Mouse (Mus musculus) hindbrain, embryonic 16.5 days (tissue): Measurements from ENCODE around the gene Hmgb1. TPM values are rescaled to one million over a fixed set of nuclear protein-coding genes. Genes with fewer than 3 reads are reported as not detected.

ENCODE experiments used
- ATAC-seq: fragments of 200-750 bp; cut with Nextera tagmentation; 2 replicates; pipeline ENCODE4 v1.8.0; 2017; ENCODE audit warnings: moderate TSS enrichment, moderate library complexity
- H3K27ac ChIP-seq: fragments of 300-500 bp; sonication (generic); 2 replicates; pipeline ENCODE4 v1.5.1; 2014; ENCODE audit warnings: low read depth, mild to moderate bottlenecking, control low read depth, low read length, moderate library complexity
- H3K27me3 ChIP-seq: fragments of 300-500 bp; sonication (generic); replicated peaks from 2 replicates; pipeline ENCODE4 v1.6.1; 2014; ENCODE audit warnings: low read length; ENCODE audit not compliant: control insufficient read depth, insufficient read depth
- H3K36me3 ChIP-seq: fragments of 300-500 bp; sonication (generic); 2 replicates; pipeline ENCODE4 v1.6.1; 2014; ENCODE audit warnings: mild to moderate bottlenecking, low read length, moderate library complexity, mixed read lengths; ENCODE audit not compliant: control insufficient read depth, insufficient read depth
- H3K4me1 ChIP-seq: fragments of 300-500 bp; sonication (generic); 2 replicates; pipeline ENCODE4 v1.6.1; 2014; ENCODE audit warnings: low read depth, low read length; ENCODE audit not compliant: control insufficient read depth, insufficient read depth
- H3K4me2 ChIP-seq: fragments of 300-500 bp; sonication (generic); 2 replicates; pipeline ENCODE4 v1.6.1; 2014; ENCODE audit warnings: mild to moderate bottlenecking, low read length, control low read depth, moderate library complexity
- H3K4me3 ChIP-seq: fragments of 300-500 bp; sonication (generic); 2 replicates; pipeline ENCODE4 v1.5.1; 2014; ENCODE audit warnings: mild to moderate bottlenecking, low read length, control low read depth, moderate library complexity
- H3K9ac ChIP-seq: fragments of 300-500 bp; sonication (generic); 2 replicates; pipeline ENCODE4 v1.6.1; 2014; ENCODE audit warnings: low read depth, mild to moderate bottlenecking, control low read depth, low read length, moderate library complexity
- H3K9me3 ChIP-seq: fragments of 300-500 bp; sonication (generic); 2 replicates; pipeline ENCODE4 v1.6.1; 2014; ENCODE audit warnings: mild to moderate bottlenecking, low read length, moderate library complexity; ENCODE audit not compliant: control insufficient read depth
- WGBS: fragments of 180-500 bp; shearing (Covaris S2); extraction: QIAGEN DNeasy Blood & Tissue Kit; methylation state at CpG from one replicate; pipeline ENCODE4 v1.1.7; 2014; 5-methylcytosine and 5-hydroxymethylcytosine counted together
- polyA plus RNA-seq: library from polyadenylated mRNA; unstranded; fragments of >200 nt; fragmentation: Nextera tagmentation; extraction: Ambion mirVana; gene quantifications from 2 replicates; pipeline ENCODE4 v1.2.1, GENCODE M21; 2015

The Hmgb1 gene
- polyA plus RNA-seq, 1 experiment from 2014 or later: 634 TPM

- peaks cover 4% of the 10 kb centered on the region for H3K4me1 ChIP-seq
- H3K27ac ChIP-seq: no peak overlapping the region
- H3K4me2 ChIP-seq: peak overlapping the region; percentile 38
- 74% methylated on average over 16 of the region's 16 CpGs for WGBS
- no peak for ATAC-seq
- no peak overlapping the region for H3K4me3 ChIP-seq
- no peak overlapping the region for H3K9ac ChIP-seq
- H3K27me3 ChIP-seq: no peaks in the 10 kb centered on the region
- no peaks in the 10 kb centered on the region for H3K36me3 ChIP-seq
- H3K9me3 ChIP-seq: no peaks in the 10 kb centered on the region
These were observed 163.6 kb downstream of the Hmgb1 start for GRCm38 (mm10) chr5:149020681-149021062.

GRCm38 (mm10) chr5:149020059-149020680 lies 164.1 kb downstream of the Hmgb1 start:
- H3K27ac ChIP-seq: no peak overlapping the region
- H3K36me3 ChIP-seq: no peaks in the 10 kb centered on the region
- no peak overlapping the region for H3K4me3 ChIP-seq
- H3K9ac ChIP-seq: no peak overlapping the region
- H3K27me3 ChIP-seq: no peaks in the 10 kb centered on the region
- peak overlapping the region; percentile 38 for H3K4me2 ChIP-seq
- 59% methylated on average over 18 of the region's 18 CpGs for WGBS
- H3K9me3 ChIP-seq: no peaks in the 10 kb centered on the region
- ATAC-seq: no peak
- H3K4me1 ChIP-seq: peaks cover 4% of the 10 kb centered on the region

GRCm38 (mm10) chr5:149017666-149018415 lies 166.4 kb downstream of the Hmgb1 start:
- Histone ChIP-seq H3K9ac (no peak overlapping the region), H3K9me3 (no peaks in the 10 kb centered on the region), H3K27me3 (no peaks in the 10 kb centered on the region), H3K4me3 (no peak overlapping the region), H3K27ac (no peak overlapping the region), H3K4me1 (peaks cover 9% of the 10 kb centered on the region), H3K4me2 (no peak overlapping the region), H3K36me3 (no peaks in the 10 kb centered on the region)
- no peak for ATAC-seq
- 83% methylated on average over 3 of the region's 3 CpGs for whole genome bisulfite sequencing

GRCm38 (mm10) chr5:149017181-149017580 lies 167.1 kb downstream of the Hmgb1 start:
- no peak overlapping the region for H3K4me3 ChIP-seq

GRCm38 (mm10) chr5:149016261-149016660 lies 168.0 kb downstream of the Hmgb1 start:
- WGBS: 72% methylated on average over 5 of the region's 5 CpGs
- Histone ChIP-seq H3K4me1 (peaks cover 9% of the 10 kb centered on the region), H3K36me3 (no peaks in the 10 kb centered on the region), H3K4me3 (no peak overlapping the region), H3K9ac (no peak overlapping the region), H3K27me3 (no peaks in the 10 kb centered on the region), H3K9me3 (no peaks in the 10 kb centered on the region), H3K27ac (no peak overlapping the region), H3K4me2 (peak overlapping the region; percentile 91)
- ATAC-seq: no peak

More at GRCm38 (mm10) chr5:149017181-149017580, 167.1 kb downstream of the Hmgb1 start:
- no peaks in the 10 kb centered on the region for H3K27me3 ChIP-seq
- WGBS: 79% methylated on average over 3 of the region's 3 CpGs
- H3K9ac ChIP-seq: no peak overlapping the region
- no peaks in the 10 kb centered on the region for H3K36me3 ChIP-seq
- no peak overlapping the region for H3K27ac ChIP-seq
- peaks cover 9% of the 10 kb centered on the region for H3K4me1 ChIP-seq
- H3K4me2 ChIP-seq: no peak overlapping the region
- no peaks in the 10 kb centered on the region for H3K9me3 ChIP-seq
- ATAC-seq: no peak

- Histone ChIP-seq H3K4me1 (peaks cover 9% of the 10 kb centered on the region), H3K9ac (peak overlapping the region; percentile 68), H3K4me2 (peak overlapping the region; percentile 91), H3K27me3 (no peaks in the 10 kb centered on the region), H3K27ac (no peak overlapping the region), H3K4me3 (peak overlapping the region; percentile 55), H3K36me3 (no peaks in the 10 kb centered on the region), H3K9me3 (no peaks in the 10 kb centered on the region)
- WGBS: 1% methylated on average over 35 of the region's 37 CpGs
- peak; percentile 77 for ATAC-seq
These were observed 168.7 kb downstream of the Hmgb1 start for GRCm38 (mm10) chr5:149015335-149016201.

GRCm38 (mm10) chr5:149014600-149015268 lies 169.6 kb downstream of the Hmgb1 start:
- Histone ChIP-seq H3K9ac (no peak overlapping the region), H3K27ac (no peak overlapping the region), H3K27me3 (no peaks in the 10 kb centered on the region), H3K36me3 (no peaks in the 10 kb centered on the region), H3K4me2 (peak overlapping the region; percentile 91), H3K4me3 (peak overlapping the region; percentile 55), H3K4me1 (peaks cover 9% of the 10 kb centered on the region), H3K9me3 (no peaks in the 10 kb centered on the region)
- WGBS: 13% methylated on average over 17 of the region's 17 CpGs
- no peak for ATAC-seq

- Histone ChIP-seq H3K4me3 (no peak overlapping the region), H3K9ac (no peak overlapping the region), H3K9me3 (no peaks in the 10 kb centered on the region), H3K36me3 (no peaks in the 10 kb centered on the region), H3K27ac (no peak overlapping the region), H3K4me1 (peaks cover 9% of the 10 kb centered on the region), H3K4me2 (no peak overlapping the region), H3K27me3 (no peaks in the 10 kb centered on the region)
- ATAC-seq: no peak
- 75% methylated on average over 7 of the region's 7 CpGs for WGBS
These were observed 170.3 kb downstream of the Hmgb1 start for GRCm38 (mm10) chr5:149013817-149014508.
